Mouse (Mus musculus) embryonic facial prominence, embryonic 11.5 days (tissue): ENCODE measurements around the gene Vmn1r34. TPM values are rescaled to one million over a fixed set of nuclear protein-coding genes. Genes with fewer than 3 reads are reported as not detected.
"Not testable (repeated sequence)": the region's sequence is repeated elsewhere in the genome, so short reads cannot be mapped to it uniquely, and the experiment has no call there.

Source experiments
- ATAC-seq: fragments of 200-750 bp; cut with Nextera tagmentation; replicated peaks from 2 replicates; pipeline ENCODE4 v1.8.0; 2017; ENCODE audit warnings: low read depth; ENCODE audit not compliant: insufficient number of reproducible peaks, low FRiP score, low TSS enrichment
- DNase-seq: peaks from one replicate; pipeline ENCODE4 v3.0.0-alpha.2; 2015; ENCODE audit warnings: low spot score
- H3K27ac ChIP-seq: fragments of 300-500 bp; sonication (generic); replicated peaks from 2 replicates; pipeline ENCODE4 v1.5.1; 2014; ENCODE audit warnings: mild to moderate bottlenecking, low read depth, low read length, control low read depth
- H3K27me3 ChIP-seq: fragments of 300-500 bp; sonication (generic); 2 replicates; pipeline ENCODE4 v1.6.1; 2014; ENCODE audit warnings: mild to moderate bottlenecking, low read length, moderate library complexity, mixed read lengths; ENCODE audit not compliant: control insufficient read depth, insufficient read depth
- H3K36me3 ChIP-seq: fragments of 300-500 bp; sonication (generic); replicated peaks from 2 replicates; pipeline ENCODE4 v1.6.1; 2014; ENCODE audit warnings: low read depth, mild to moderate bottlenecking, low read length, moderate library complexity, mixed read lengths; ENCODE audit not compliant: control insufficient read depth, insufficient read depth
- H3K4me1 ChIP-seq: fragments of 300-500 bp; sonication (generic); 2 replicates; pipeline ENCODE4 v1.6.1; 2014; ENCODE audit warnings: low read length, mixed read lengths; ENCODE audit not compliant: control insufficient read depth, insufficient read depth
- H3K4me2 ChIP-seq: fragments of 300-500 bp; sonication (generic); 2 replicates; pipeline ENCODE4 v1.6.1; 2014; ENCODE audit warnings: low read depth, mild to moderate bottlenecking, control low read depth, low read length, moderate library complexity
- H3K4me3 ChIP-seq: fragments of 300-500 bp; sonication (generic); 2 replicates; pipeline ENCODE4 v1.5.1; 2014; ENCODE audit warnings: low read depth, low read length, control low read depth
- H3K9ac ChIP-seq: fragments of 300-500 bp; sonication (generic); replicated peaks from 2 replicates; pipeline ENCODE4 v1.6.1; 2014; ENCODE audit warnings: mild to moderate bottlenecking, control low read depth, low read length
- H3K9me3 ChIP-seq: fragments of 300-500 bp; sonication (generic); replicated peaks from 2 replicates; pipeline ENCODE4 v1.6.1; 2016; ENCODE audit warnings: mild to moderate bottlenecking, low read length, inconsistent platforms, mixed read lengths; ENCODE audit not compliant: control insufficient read depth
- WGBS: fragments of 180-500 bp; shearing (Covaris S2); extraction: QIAGEN DNeasy Blood & Tissue Kit; methylation state at CpG from one replicate; pipeline ENCODE4 v1.1.7; 2014; 5-methylcytosine and 5-hydroxymethylcytosine counted together
- polyA plus RNA-seq: library from polyadenylated mRNA; unstranded; fragments of >200 nt; fragmentation: Nextera tagmentation; extraction: Ambion mirVana; gene quantifications from 2 replicates; pipeline ENCODE4 v1.2.1, GENCODE M21; 2014

Vmn1r34 gene
- not detected in 2 replicates for polyA plus RNA-seq

DNA sequence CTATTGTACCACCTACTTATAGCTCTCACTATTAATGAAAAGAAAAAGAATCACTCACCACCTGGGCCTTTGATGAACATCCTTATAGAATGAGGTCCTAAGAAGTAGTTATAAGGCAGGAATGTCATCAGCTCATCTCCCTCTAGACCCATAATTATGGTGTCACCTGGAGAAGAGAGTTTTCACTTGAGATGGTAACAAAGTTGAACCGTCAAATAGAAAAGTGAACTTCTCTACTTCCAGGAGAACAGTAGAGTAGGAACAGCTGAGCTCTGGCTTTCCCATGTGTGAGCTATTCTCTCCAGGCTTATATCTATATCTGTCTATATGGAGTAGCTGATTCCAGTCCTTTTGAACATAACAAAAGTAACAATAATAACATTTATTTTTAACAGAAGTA is at the start of gene Vmn1r34:
TSS of gene Vmn1r34 (minus strand) at position 101 of the 400 bp plus-strand sequence.
- ATAC-seq (no peak), DNase-seq (no peak)
- no peaks in the 10 kb centered on the region for H3K36me3 ChIP-seq
- H3K27me3 ChIP-seq = no peaks in the 10 kb centered on the region
- no peak within 1 kb of the TSS for H3K4me2 ChIP-seq
- H3K4me3 ChIP-seq = no peak within 1 kb of the TSS
- WGBS = 91% methylated on average over 1 of the region's 1 CpGs
- H3K4me1 ChIP-seq = no peaks in the 10 kb centered on the region
- no peak within 1 kb of the TSS for H3K9ac ChIP-seq
- no peaks in the 10 kb centered on the region for H3K9me3 ChIP-seq
- H3K27ac ChIP-seq = no peak within 1 kb of the TSS

- no peak for DNase-seq
- Histone ChIP-seq H3K4me1 (no peaks in the 10 kb centered on the region), H3K4me2 (no peak within 1 kb of the TSS), H3K9ac (no peak within 1 kb of the TSS), H3K36me3 (no peaks in the 10 kb centered on the region), H3K27me3 (no peaks in the 10 kb centered on the region), H3K27ac (no peak within 1 kb of the TSS), H3K9me3 (no peaks in the 10 kb centered on the region), H3K4me3 (no peak within 1 kb of the TSS)
- ATAC-seq = no peak
- WGBS = 83% methylated on average over 3 of the region's 3 CpGs
Measured at GRCm38 (mm10) chr6:66685806-66686205, 42.1 kb upstream of the Vmn1r34 start, which contains the start of gene Vmn1r35. TSS of gene Vmn1r35 (minus strand) at chr6:66685906.

GRCm38 (mm10) chr6:66618182-66618581 is 25.5 kb downstream of the Vmn1r34 start, which contains the start of gene Vmn1r33:
TSS of gene Vmn1r33 (minus strand) at chr6:66618282.
- not testable (repeated sequence) for H3K36me3 ChIP-seq, H3K4me1 ChIP-seq, DNase-seq, H3K4me2 ChIP-seq, H3K4me3 ChIP-seq, ATAC-seq, H3K9ac ChIP-seq, H3K9me3 ChIP-seq, H3K27ac ChIP-seq, H3K27me3 ChIP-seq

DNA sequence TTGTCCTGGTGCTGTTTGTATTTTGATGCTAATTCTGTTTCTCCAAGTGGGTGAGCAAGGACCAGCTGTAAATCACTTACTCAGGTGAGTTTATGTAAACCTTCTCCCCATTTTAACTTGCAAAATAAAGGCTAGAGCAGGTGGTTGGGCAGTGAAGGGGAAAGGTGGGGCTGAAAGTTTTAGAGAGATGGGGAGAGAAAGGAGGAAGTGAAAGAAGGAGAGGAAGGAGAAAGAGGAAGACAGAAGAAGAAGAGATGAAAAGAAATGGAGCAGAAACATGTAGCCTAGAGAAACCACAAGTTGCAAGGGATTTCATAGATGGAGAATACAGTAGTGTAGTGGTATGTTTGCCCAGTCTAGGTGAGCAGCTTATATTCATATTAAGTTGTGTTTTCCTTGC is 47.9 kb downstream of the Vmn1r34 start:
- H3K36me3 ChIP-seq = no peaks in the 10 kb centered on the region
- H3K4me2 ChIP-seq = no peak overlapping the region
- H3K27me3 ChIP-seq = no peaks in the 10 kb centered on the region
- no peaks in the 10 kb centered on the region for H3K9me3 ChIP-seq
- H3K27ac ChIP-seq = no peak overlapping the region
- DNase-seq (no peak), ATAC-seq (no peak)
- no peaks in the 10 kb centered on the region for H3K4me1 ChIP-seq
- no peak overlapping the region for H3K9ac ChIP-seq
- H3K4me3 ChIP-seq = no peak overlapping the region

Other genes starting within 250 kb of the Vmn1r34 start
- gene Mad2l1, start 108.5 kb downstream of the Vmn1r34 start, polyA plus RNA-seq = 134 and 152 TPM in 2 replicates
- gene Vmn1r32, start 83.8 kb downstream of the Vmn1r34 start, polyA plus RNA-seq = 0.10 TPM in 1 of 2 replicates, not detected in the other
- gene Vmn1r33, start 25.6 kb downstream of the Vmn1r34 start, polyA plus RNA-seq = not detected in 2 replicates
- gene Vmn1r35, start 42.0 kb upstream of the Vmn1r34 start, polyA plus RNA-seq = not detected in 2 replicates
- not detected in 2 replicates for gene Vmn1r36, start 75.3 kb upstream of the Vmn1r34 start, polyA plus RNA-seq
- not detected in 2 replicates for gene Vmn1r37, start 85.5 kb upstream of the Vmn1r34 start, polyA plus RNA-seq
- not detected in 2 replicates for gene Vmn1r38, start 138.7 kb upstream of the Vmn1r34 start, polyA plus RNA-seq
- not detected in 2 replicates for gene Vmn1r39, start 166.7 kb upstream of the Vmn1r34 start, polyA plus RNA-seq